7 mouse cellular contexts compared by ENCODE assay signal in genomic region chr15:99295484-99295981, GRCm38 (mm10). TPM values are rescaled to one million over a fixed set of nuclear protein-coding genes. Genes with fewer than 3 reads are reported as not detected.
DNase-seq lines count a peak whose midpoint lies in the region; ATAC-seq lines count a peak whose summit lies in the region.

TSS of gene Fam186b (minus strand) at chr15:99295888.

- under 1% methylated on average over 10 of the region's 17 CpGs for WGBS in forebrain, embryonic 14.5 days
- WGBS in lung, embryonic 16.5 days: under 1% methylated on average over 12 of the region's 17 CpGs
- WGBS in stomach, embryonic 15.5 days: under 1% methylated on average over 15 of the region's 17 CpGs

- peak within 1 kb of the TSS; percentile 93 for H3K27ac ChIP-seq in forebrain, embryonic 14.5 days (ENCODE audit: low read depth, low read length)
- peak within 1 kb of the TSS; percentile 90 for H3K27ac ChIP-seq in lung, embryonic 16.5 days (ENCODE audit: low read length)
- H3K27ac ChIP-seq in stomach, embryonic 15.5 days: peak within 1 kb of the TSS; percentile 89

- peak within 1 kb of the TSS; percentile 65 for H3K4me3 ChIP-seq in forebrain, embryonic 14.5 days (ENCODE audit: low read depth, low read length)
- peak within 1 kb of the TSS; percentile 77 for H3K4me3 ChIP-seq in lung, embryonic 16.5 days (ENCODE audit: low read length)
- H3K4me3 ChIP-seq in stomach, embryonic 15.5 days (replicated peaks): peak within 1 kb of the TSS; percentile 59

- no peaks in the 10 kb centered on the region for H3K9me3 ChIP-seq in forebrain, embryonic 14.5 days (replicated peaks; ENCODE audit: control insufficient read depth, low read length)
- no peaks in the 10 kb centered on the region for H3K9me3 ChIP-seq in lung, embryonic 16.5 days (ENCODE audit: control insufficient read depth, low read length)
- H3K9me3 ChIP-seq in stomach, embryonic 15.5 days: no peaks in the 10 kb centered on the region

- peak within 1 kb of the TSS; percentile 81 for H3K9ac ChIP-seq in forebrain, embryonic 14.5 days (ENCODE audit: low read length)
- H3K9ac ChIP-seq in lung, embryonic 16.5 days (ENCODE audit: low read length): peak within 1 kb of the TSS; percentile 77
- peak within 1 kb of the TSS; percentile 47 for H3K9ac ChIP-seq in stomach, embryonic 15.5 days

- no peaks in the 10 kb centered on the region for H3K27me3 ChIP-seq in forebrain, embryonic 14.5 days (replicated peaks; ENCODE audit: control insufficient read depth, insufficient read depth, low read length)
- no peaks in the 10 kb centered on the region for H3K27me3 ChIP-seq in lung, embryonic 16.5 days (ENCODE audit: control insufficient read depth, insufficient read depth, low read depth, low read length)
- H3K27me3 ChIP-seq in stomach, embryonic 15.5 days (replicated peaks): no peaks in the 10 kb centered on the region

- H3K4me2 ChIP-seq in forebrain, embryonic 14.5 days (ENCODE audit: low read length): peak within 1 kb of the TSS; percentile 55
- H3K4me2 ChIP-seq in lung, embryonic 16.5 days (ENCODE audit: low read depth, low read length): peak within 1 kb of the TSS; percentile 62
- H3K4me2 ChIP-seq in stomach, embryonic 15.5 days: peak within 1 kb of the TSS; percentile 68

- H3K36me3 ChIP-seq in forebrain, embryonic 14.5 days (ENCODE audit: control insufficient read depth, insufficient read depth, low read length): no peaks in the 10 kb centered on the region
- no peaks in the 10 kb centered on the region for H3K36me3 ChIP-seq in lung, embryonic 16.5 days (ENCODE audit: control insufficient read depth, insufficient read depth, low read length)
- no peaks in the 10 kb centered on the region for H3K36me3 ChIP-seq in stomach, embryonic 15.5 days

- ATAC-seq in cerebellum, adult (ENCODE audit: insufficient number of reproducible peaks, low FRiP score, low TSS enrichment): 0 out of 2 replicates have a peak, but pooled peaks have one; percentile 46
- ATAC-seq in forebrain, embryonic 14.5 days: no peak; the same call in none of the 2 replicates
- peak; percentile 22; the same call in 1 of the 2 replicates for ATAC-seq in lung, embryonic 16.5 days (ENCODE audit: low read depth)
- ATAC-seq in stomach, embryonic 15.5 days (ENCODE audit: insufficient read depth, low FRiP score, low read depth): peak; percentile 15

- 0 out of 2 replicates have a peak, but pooled peaks cover 3% of the 10 kb centered on the region for H3K4me1 ChIP-seq in forebrain, embryonic 14.5 days (ENCODE audit: control insufficient read depth, insufficient read depth, low read length)
- H3K4me1 ChIP-seq in lung, embryonic 16.5 days (replicated peaks; ENCODE audit: control insufficient read depth, insufficient read depth, low read length): no peaks in the 10 kb centered on the region
- peaks cover 13% of the 10 kb centered on the region for H3K4me1 ChIP-seq in stomach, embryonic 15.5 days

- DNase-seq in urinary bladder, postnatal 14 days (ENCODE audit: low spot score): peak; percentile 39
- DNase-seq in urinary bladder, postnatal 4 days (ENCODE audit: low spot score in 2 of 2): no peak
- peak; percentile 39 for DNase-seq in forebrain, embryonic 14.5 days (ENCODE audit: low spot score)
- DNase-seq in kidney, adult 11 months: peak; percentile 40

RNA-seq across cellular contexts. Expression of gene Fam186b, which starts in this region (rescaled TPM):
- 0.11 and 0.52 TPM in 2 replicates for polyA plus RNA-seq in forebrain, embryonic 14.5 days (2014; fragmentation: Nextera tagmentation; extraction: Ambion mirVana)
- 0.15 and 0.23 TPM in 2 replicates for polyA plus RNA-seq in lung, embryonic 16.5 days (2015; fragmentation: Nextera tagmentation; extraction: Ambion mirVana)
- polyA plus RNA-seq in stomach, embryonic 15.5 days (2015; fragmentation: Nextera tagmentation; extraction: Ambion mirVana): 0.06 and 0.23 TPM in 2 replicates

Comparison
In these comparisons a context has a peak if more than half of its experiments do, and no peak if none do; other contexts are left out.
1. DNase-seq: peak in urinary bladder, postnatal 14 days (single experiment) and kidney, adult 11 months (single experiment); none in urinary bladder, postnatal 4 days (0 of 2).
2. Peak in DNase-seq, H3K4me3 ChIP-seq, H3K27ac ChIP-seq, H3K9ac ChIP-seq and H3K4me2 ChIP-seq in forebrain, embryonic 14.5 days; RNA of the gene not detected or under 1 TPM.
3. Peak in ATAC-seq, H3K4me3 ChIP-seq, H3K27ac ChIP-seq, H3K9ac ChIP-seq and H3K4me2 ChIP-seq in lung, embryonic 16.5 days; RNA of the gene not detected or under 1 TPM.
4. Peak in ATAC-seq, H3K4me3 ChIP-seq, H3K27ac ChIP-seq, H3K9ac ChIP-seq and H3K4me2 ChIP-seq in stomach, embryonic 15.5 days; RNA of the gene not detected or under 1 TPM.
5. Peak in every context shown above with its lines, with median percentiles within 50 percentile points of each other: H3K27ac ChIP-seq, H3K4me2 ChIP-seq, H3K4me3 ChIP-seq and H3K9ac ChIP-seq.